Mouse (Mus musculus) retina, adult 2 months (tissue): ENCODE measurements at regions not wholly inside any gene's neighbourhood (a gene's known extent, or its start where the extent isn't known, plus 50 kb on each side); places are given as distances from the start of the nearest gene placed in this dataset.

ENCODE experiments used
- DNase-seq: peaks from one replicate; pipeline ENCODE4 v3.0.0-alpha.2; 2012; ENCODE audit warnings: low read depth, low spot score

DNA sequence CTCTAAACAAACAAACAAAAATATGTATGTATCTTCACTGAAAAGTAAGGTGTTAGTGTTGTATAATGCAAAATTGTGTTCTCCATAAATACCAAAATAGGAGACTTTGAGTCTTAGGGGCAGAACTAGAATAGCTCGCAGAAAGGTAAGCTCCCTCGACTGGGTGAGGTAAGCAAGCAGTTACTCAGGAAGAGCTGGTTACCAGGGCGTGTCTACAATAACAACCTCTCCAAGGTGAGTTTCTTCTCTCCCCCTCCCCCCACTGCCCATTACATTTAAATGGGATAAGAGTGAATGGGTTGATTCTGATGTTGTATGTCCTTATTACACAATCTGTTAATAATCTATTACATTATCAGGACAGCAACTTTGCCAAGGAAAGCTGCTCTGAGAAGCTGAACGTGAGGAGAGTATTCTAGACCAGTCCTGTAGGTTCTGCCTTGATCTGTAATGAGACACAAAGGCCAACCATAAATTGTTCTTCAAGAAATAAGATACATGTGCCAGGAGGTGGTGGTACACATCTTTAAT is 125.2 kb upstream of the Zfand5 start:
- no peak for DNase-seq

DNA sequence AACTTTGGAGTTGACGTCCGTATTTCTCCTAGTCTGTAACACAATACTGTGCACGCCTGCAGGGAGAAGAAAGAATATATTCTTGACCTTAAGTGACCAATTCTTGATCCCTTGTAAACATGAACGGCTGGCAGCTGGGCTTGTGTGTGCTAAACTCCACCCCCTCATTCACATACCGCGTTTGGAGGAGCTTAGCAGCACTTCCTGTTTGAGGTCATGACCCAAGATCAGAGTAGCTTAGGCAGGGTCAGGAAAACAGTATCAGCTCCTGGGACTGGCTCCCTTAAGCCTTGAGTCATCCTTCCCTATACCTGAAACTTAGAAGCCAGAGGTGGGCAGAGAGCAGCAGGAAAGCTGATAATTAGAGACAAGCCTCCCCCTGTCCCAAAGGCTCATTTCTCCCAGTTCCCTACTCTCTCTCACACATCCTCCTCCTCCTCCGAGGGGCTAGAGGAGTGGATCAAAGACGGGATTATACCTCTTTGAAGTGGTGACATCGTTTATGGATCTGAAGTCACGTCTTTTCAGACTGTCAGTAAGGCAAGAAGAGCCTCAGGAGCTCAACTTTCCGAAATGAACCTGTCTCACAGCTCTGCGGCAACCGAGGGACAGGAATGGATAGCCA is 127.3 kb upstream of the Zfand5 start:
- DNase-seq = peak; percentile 60

DNA sequence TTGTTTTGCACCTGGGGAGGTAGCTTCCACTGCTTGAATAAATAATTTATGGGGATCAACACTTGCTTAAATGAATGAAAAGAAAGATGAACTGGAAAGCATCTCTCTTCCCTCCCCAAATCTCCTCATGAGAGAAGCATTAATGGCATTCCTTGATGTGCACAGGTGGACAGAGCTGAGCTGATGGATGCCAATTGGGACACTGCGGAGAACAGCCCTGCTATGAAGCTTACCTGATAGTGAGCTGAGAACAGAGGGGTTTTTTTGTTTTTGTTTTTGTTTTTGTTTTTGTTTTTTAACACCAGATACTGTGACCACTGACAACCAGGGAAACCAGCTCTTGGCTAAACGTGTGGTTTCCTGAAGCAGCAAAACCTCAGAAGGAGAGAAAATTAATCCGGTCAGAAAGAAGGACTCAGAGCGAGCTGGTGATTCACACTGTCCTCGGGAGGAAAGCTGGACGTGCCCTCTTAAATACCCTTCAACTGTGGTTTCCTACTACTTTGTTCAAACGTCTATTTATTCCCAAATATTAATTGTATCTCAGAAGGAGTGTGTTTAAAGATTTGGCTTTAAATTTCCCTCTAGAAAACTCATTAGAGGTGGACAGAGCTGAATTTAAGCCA is 128.0 kb upstream of the Zfand5 start:
- no peak for DNase-seq

DNA sequence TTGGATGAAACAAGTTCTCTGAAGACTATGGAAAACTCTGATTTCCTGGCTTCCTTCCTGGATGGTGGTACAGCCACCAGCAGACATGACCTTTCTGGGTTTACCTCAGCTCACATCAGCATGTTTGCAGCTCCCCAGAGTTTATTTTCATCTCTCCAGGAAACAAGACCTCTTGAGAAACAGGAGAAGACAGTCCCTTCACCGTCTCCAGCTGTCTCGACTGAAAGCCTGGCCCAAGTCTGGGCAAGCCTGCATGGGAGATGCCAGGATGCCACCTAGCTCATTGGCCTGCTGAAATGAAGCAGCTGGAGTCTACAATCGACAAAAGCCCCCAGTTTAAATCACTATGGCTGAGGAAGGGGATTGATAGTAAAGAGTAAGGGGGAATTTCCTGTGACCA is 131.6 kb upstream of the Zfand5 start:
- DNase-seq = no peak

DNA sequence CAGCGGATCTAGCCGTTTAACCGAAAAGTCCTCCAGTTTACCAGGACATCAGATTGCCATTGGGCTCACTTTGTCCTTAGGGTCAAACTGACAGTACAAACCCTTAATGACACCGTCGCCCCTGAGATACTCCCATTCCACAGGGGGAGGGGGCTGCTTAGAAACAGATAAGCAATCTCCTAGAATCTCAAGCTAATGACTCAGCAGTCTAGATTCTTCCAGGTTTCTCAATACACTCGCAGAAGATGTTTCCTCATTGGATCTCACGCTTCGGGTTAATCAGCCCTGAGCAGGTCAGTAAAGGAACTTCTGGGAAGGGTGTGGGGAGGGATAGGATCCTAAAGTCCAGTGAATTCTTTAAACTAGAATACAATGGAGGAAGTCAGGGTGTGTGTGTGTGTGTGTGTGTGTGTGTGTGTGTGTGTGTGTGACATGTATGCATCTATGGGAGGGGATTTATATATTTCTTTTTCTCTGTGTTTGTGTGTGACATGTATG is 133.0 kb upstream of the Zfand5 start:
- no peak for DNase-seq

DNA sequence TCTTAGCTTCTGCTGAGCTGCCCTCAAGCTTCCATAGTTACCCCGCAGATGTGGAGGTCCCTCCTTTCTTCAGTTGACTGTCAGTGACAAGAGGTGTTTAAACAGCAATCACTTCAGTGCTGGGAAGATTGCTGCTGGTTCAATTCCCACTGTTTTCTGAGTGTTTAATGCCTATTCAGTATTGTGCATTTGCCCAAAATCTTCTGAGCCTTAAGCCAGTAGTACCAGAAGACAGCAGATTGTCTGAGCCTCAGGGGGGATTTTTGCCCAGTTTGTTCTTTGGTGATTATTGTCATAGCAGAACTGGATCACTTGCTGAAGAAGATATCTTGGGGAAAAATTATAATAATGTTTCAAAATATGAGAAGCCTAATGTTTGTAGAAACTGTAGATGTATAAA is 135.3 kb upstream of the Zfand5 start:
- no peak for DNase-seq

DNA sequence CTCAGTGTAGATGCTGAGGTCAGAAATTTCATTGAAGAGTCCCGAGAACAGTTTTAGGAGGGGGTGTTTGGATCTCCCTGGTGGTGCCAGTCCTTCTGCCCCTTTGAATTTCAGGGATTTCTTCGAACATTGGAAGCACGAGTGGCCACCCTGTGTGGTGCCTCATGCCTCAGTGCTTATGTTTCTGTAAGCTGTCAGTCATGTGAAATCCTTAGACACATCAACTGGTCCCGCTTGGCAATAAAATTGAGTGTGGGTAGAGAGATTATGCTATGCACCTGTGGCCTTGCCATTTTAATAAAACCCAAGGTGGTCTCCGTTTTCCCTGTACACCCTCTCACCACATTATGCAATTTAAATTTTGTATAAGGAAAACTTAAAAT is 136.1 kb upstream of the Zfand5 start:
- DNase-seq = no peak

DNA sequence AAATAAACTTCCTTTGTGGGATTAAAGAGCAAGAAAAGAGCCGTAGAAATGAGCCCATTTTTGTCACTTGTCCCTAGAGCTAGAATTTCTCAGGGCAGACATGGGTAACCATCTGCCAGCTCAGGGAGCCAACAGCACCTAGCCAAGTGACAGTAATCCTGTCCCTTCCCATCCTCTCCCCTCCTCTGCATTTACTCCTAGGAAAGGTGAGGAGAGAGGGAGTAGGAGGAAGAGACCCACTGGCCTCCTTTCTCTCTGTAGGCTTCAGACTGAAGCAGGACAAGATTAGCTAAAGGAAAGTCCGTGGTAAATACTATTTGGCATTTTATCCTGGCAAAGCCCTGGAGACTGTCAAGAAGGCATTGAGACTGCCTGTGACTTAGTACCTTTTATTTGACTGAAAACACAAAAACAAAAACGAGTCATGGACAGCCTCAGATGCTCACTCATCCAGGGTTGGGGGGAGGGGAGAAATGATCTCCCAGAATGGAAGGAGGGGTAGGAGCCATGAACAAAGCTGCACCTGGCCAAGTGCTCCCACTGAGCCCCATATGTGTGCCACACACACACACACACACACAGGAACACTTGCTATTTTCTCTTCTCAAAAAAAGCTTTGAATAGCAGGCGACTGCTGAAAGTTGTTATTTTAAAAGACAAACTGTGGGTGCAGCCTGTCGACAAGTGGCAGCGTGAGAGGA is 136.6 kb upstream of the Zfand5 start:
- DNase-seq = no peak

DNA sequence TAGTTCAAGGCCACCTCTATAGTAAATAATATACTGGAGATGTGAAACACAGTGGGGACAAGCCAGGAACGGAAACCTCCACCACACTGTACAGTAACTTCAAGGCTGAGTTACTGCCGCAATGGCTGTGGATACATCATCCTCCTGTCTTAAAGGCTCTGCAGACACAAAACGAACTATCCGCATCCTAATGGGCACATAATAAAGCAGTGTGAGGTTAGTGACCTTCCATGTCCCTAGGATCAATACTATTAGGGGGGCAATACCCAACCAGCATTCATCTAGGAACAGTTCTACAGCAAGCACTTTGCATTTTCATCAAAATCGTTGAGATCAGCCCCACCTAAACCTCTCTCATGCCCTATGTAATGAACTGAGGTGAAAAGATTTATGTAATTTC is 142.4 kb upstream of the Zfand5 start:
- DNase-seq = no peak

DNA sequence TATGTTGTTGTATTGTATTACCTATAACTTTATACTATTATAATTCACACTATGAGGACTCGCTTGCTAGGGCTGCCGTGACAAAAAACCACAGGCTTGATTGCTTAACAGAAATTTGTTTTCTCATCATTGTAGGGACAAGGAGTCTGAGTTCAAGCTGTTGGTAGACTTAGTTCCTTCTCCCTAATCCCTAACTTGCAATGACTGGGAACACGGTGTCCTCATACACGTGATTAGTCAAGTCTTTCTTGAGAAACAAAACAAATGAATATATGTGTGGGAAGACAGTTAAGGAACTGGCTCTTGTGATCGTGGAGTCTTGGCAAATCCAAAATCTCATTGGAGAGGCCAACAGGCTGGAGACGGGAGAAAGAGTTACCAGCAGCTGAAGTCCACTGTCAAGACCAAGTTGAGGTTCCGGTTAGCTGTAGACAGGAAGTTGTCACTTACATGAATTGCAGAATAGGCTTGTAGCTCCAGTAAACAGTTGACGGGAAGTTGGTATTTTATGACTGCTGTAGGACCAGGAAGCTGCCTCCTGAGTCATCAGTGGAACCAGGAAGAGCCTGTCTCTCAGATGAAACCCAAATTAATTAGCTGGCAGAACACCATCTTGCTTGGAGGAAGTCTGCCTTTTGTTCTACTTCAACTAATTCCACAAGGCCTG is 144.9 kb upstream of the Zfand5 start:
- no peak for DNase-seq

DNA sequence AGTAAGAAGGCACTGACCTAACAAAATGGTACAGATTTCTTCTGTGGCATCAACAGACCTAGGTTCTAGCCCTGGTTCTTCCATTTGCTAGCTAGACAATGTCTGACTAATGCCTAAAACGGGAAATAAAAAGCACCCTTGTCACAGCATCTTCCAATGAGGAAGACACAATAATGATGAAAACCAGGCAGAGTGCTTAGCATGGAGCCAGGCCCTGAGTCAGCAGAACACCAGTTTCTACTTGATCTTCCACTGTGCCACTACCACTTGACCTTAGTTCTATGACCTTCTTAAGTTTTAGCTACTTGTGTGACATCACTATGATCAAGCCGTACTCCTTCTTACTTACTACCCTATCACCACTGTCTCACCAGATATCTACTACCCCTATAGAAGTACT is 145.4 kb upstream of the Zfand5 start:
- DNase-seq = no peak

DNA sequence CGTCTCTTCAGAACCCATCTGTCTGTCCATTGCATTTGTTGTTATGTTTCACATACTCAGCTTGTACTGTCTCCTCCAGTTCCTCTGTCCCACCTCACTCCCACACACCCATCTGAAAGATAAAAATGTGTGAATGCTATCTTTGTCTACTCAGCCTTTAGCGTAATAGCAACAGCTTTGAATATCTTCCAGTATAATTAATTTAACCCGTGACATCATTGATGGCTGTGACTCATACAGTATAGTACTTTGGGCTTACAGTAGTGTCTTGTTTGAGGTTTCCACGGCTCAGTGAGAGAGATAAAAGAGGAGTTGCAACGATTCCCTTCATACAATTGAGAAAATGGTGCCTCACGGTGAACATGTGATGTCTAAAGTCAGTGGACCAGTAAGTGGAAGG is 152.6 kb upstream of the Zfand5 start:
- DNase-seq = no peak

DNA sequence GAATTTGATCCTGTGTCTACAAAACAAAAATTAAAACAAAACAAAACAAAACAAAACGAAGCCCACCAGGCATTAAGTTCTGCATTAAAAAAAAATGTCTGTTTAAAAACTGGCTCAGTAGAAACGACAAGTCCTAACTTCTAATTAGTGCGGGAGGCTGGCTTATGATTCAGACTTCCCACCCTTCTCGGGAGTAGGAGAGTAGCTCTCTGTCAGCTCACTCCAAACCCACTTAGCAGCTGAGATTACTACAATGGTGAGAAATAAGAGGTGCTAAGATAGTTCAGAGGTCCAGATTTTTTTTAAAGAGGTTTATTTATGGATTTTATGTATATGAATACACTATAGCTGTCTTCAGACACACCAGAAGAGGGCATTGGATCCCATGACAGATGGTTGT is 153.3 kb upstream of the Zfand5 start:
- no peak for DNase-seq

DNA sequence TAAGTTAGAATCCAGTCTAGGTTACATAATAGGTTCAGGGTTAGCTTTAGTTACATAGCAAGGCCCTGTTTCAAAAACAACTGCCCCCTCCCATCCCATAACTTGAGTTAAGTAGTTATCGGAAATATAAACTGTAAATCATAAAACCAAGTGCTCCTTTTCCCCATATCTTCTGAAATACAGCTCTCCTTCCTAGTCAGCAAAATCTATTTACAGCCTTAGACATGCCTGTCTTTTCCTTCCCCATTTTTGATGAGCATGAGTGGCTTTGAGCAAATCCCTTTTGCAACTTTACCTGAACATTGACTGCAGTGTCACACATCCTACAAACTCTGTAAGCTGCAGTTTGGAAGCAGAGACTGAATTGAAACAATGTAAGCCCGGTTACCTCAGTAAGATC is 156.4 kb upstream of the Zfand5 start:
- DNase-seq = no peak

DNA sequence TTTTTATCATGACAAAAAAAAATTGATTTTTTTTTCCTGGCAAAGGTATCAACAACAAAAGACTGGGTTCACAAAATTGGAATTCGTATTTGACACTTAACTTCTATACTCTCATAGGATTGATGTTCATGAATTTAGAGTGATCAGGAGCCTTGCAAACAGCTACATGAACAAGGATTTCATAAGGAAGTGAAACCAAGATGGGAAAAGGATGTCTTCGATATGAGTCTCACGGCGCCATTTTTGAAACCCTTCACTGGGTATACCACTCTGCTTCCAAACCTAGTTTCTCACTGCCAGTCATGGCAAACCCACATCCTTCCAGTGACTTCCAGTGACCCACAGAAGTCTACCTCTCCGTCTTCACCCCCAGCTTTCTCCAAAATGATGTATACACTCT is 157.8 kb upstream of the Tmc1 start:
- DNase-seq = no peak

DNA sequence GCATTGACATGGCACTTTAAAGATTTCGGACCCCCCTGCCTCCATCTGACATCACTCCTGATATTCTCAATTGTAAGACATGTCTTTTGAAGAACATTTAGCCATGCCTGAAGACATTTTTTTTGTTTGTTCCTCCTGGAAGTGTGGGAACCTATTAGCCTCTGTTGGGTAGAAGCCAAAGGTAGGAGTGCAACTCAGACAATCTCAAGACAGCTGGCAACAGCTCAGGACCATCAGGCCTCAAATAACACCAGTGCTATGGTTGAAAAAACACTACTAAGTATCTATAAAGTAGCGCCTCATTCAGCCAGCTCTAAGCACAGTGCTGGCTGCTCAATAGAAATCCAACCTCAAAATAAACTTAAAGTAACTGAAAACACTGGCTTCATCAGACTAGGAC is 154.3 kb upstream of the Tmc1 start:
- no peak for DNase-seq

DNA sequence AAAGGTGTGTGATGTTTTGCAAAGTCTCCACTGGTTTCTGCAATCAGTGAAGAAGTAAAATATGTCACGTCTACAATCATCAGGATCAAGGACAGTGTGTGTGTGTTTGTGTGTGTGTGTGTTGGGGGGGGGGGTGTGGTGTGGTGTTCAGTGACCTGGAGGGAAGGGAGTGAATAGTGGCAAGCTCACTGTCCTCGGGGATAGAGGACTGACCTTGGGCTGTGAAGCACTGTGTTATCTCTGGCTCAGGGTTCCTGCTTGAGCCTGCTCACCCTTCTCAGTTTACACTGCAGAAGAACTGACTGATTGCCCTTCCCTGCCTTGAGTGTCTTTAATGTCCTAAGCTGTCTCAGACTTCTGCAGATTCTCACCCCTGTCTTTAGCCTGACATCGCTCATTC is 153.7 kb upstream of the Tmc1 start:
- no peak for DNase-seq

DNA sequence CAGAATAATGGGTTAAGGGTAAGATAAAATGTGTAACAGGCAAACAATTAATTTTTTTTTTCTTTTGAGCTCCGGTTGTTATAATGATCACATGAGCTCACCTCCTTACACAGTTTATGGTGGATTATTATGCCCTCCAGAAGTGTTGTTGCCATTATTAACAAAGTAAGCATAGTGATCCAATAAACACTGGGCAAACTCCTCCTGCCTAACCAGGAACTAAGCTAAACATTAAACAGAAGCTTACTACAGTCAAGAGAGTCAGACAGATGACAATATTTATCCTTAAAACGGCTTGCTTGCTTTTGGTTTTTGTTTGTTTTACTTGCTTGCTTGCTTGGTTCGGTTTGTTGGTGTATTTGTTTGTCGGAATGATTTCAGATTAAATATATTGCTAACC is 153.3 kb upstream of the Tmc1 start:
- DNase-seq = no peak

DNA sequence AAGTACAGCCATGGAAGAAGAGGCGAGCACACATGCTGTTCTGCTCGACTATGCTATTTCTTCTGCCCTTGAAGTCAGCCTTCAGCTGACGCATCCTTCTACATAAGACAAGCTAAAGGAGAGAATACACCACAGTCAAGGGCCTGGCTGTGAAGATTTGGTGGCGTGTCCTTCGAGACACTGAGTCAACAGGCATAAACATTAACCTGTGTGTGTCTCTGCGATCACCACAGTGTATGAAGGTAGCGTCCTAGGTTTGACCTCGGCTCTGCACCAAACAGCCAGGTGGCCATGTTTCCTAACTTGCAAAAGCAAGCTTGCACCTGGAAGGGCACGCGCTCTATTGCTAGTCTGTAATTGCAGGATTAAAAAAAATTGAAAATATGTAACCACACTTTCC is 152.8 kb upstream of the Tmc1 start:
- DNase-seq = no peak

DNA sequence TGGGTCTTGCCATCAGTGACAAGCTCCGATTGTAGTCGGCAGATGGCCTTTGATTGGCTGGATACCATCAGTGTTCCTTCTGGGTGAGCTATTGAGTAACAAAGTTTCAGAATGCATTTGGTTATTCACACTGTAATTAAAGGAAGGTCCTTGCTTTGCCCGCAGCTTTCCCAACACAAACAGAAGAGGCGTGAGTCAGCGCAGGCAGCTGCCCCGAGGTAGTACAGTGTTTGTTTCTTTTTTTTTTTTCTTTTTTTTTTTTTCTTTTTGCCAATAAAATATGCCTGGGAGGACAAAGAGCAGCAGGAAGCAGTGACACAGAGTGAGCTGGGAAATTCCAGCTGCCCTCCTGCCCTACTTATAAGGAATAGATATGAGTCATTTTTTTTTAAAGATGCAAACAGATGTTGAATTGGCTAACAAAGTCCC is 152.3 kb upstream of the Tmc1 start:
- DNase-seq = no peak

DNA sequence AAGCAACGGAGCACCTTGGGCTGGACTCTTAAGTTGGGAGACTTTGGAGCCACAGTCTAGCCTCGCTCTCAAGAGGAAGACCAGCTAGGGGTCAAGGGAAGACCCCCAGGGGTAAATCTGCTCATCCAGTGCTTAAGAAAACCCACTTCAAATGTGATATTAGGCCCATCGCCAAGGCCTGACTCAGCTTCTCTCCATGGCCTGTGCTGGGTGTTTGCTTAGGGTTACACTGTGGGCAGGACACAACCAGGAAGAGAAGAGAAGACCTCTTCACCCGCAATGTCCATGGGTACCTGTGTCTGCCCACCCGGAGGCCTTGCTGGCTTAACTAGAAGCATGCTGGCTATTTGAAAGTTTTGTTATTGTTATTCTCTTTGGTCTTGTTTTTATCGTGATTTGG is 151.0 kb upstream of the Tmc1 start:
- DNase-seq = no peak

DNA sequence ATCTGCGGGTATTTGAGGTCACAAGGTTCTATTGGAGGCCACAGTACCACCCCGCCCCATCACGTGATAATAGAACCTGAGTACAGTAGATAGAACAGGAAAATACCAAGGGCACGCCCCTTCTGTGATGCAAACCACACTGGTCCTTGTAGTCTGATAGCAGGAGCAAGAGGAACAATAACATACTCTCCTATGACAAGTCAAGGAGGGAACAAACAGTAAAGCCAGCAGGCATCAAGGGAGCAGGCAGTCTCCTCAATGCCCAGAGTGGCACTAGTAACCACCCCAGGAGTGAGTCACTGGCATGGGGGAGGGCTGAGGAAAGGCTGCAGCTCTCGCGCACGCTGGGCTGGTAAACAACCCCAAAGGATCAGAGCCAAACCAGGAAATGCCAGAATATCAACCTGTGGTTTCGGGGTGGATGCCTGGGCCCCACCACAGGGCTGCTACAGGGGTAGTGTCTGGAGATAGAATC is 150.5 kb upstream of the Tmc1 start:
- no peak for DNase-seq
